Mouse (Mus musculus) heart, adult 18-20 months (tissue): ENCODE measurements at regions not wholly inside any gene's neighbourhood (a gene's known extent, or its start where the extent isn't known, plus 50 kb on each side); places are given as distances from the start of the nearest gene placed in this dataset.
A peak's percentile ranks its signal among the peaks of the same experiment; 100 is the strongest.

Source experiments
- DNase-seq, 2 experiments: peaks; one replicate each; pipeline ENCODE4 v3.0.0; 2021 to 2022; ENCODE audit warnings: mixed read lengths in 1 of 2

GRCm38 (mm10) chr17:16571403-16571802 lies 492.5 kb upstream of the Zfp960 start:
- DNase-seq, result no peak

- DNase-seq, result no peak
Measured at GRCm38 (mm10) chr17:16588791-16589190, 475.1 kb upstream of the Zfp960 start.

- peak in 1 of 2 experiments; percentile 1 for DNase-seq
Measured at GRCm38 (mm10) chr17:16599671-16600070, 464.2 kb upstream of the Zfp960 start.

- DNase-seq, result no peak
Measured at GRCm38 (mm10) chr17:16612405-16612979, 451.4 kb upstream of the Zfp960 start.

GRCm38 (mm10) chr17:16621931-16622556 lies 441.9 kb upstream of the Zfp960 start:
- DNase-seq, result no peak

GRCm38 (mm10) chr17:16629854-16630253 lies 434.1 kb upstream of the Zfp960 start:
- no peak for DNase-seq

GRCm38 (mm10) chr17:16633426-16633825 lies 430.5 kb upstream of the Zfp960 start:
- no peak for DNase-seq

GRCm38 (mm10) chr17:16637463-16637862 lies 426.4 kb upstream of the Zfp960 start:
- DNase-seq, result no peak

GRCm38 (mm10) chr17:16647942-16648341 lies 416.0 kb upstream of the Zfp960 start:
- DNase-seq, result no peak

GRCm38 (mm10) chr17:16665253-16665652 lies 398.7 kb upstream of the Zfp960 start:
- DNase-seq, result peak; percentile 2 to 4

GRCm38 (mm10) chr17:16667606-16668005 lies 396.3 kb upstream of the Zfp960 start:
- no peak for DNase-seq

- DNase-seq, result no peak
Measured at GRCm38 (mm10) chr17:16704199-16704598, 359.7 kb upstream of the Zfp960 start.

- no peak for DNase-seq
Measured at GRCm38 (mm10) chr17:16705890-16706289, 358.0 kb upstream of the Zfp960 start.

- DNase-seq, result no peak
Measured at GRCm38 (mm10) chr17:16726904-16727303, 337.0 kb upstream of the Zfp960 start.

GRCm38 (mm10) chr17:16753090-16753489 lies 310.8 kb upstream of the Zfp960 start:
- no peak for DNase-seq

- peak in 1 of 2 experiments; percentile 8 for DNase-seq
Measured at GRCm38 (mm10) chr17:16770587-16770986, 293.3 kb upstream of the Zfp960 start.

- no peak for DNase-seq
Measured at GRCm38 (mm10) chr17:16798316-16798715, 265.6 kb upstream of the Zfp960 start.

GRCm38 (mm10) chr17:16804986-16805385 lies 258.9 kb upstream of the Zfp960 start:
- DNase-seq, result no peak

GRCm38 (mm10) chr17:16818421-16818820 lies 245.5 kb upstream of the Zfp960 start:
- DNase-seq, result no peak

GRCm38 (mm10) chr17:16821716-16822115 lies 242.2 kb upstream of the Zfp960 start:
- no peak for DNase-seq

- DNase-seq, result no peak
Measured at GRCm38 (mm10) chr17:16839152-16839551, 224.8 kb upstream of the Zfp960 start.

- DNase-seq, result no peak
Measured at GRCm38 (mm10) chr17:16860771-16861170, 203.1 kb upstream of the Zfp960 start.

- peak; percentile 22 to 65 for DNase-seq
Measured at GRCm38 (mm10) chr17:16900791-16901190, 163.1 kb upstream of the Zfp960 start.

GRCm38 (mm10) chr17:16918191-16918590 lies 145.7 kb upstream of the Zfp960 start:
- DNase-seq, result no peak
